Mouse (Mus musculus) hematopoietic stem cell, adult 5-6 weeks (primary cell): Measurements from ENCODE around the gene Lenep. TPM values are rescaled to one million over a fixed set of nuclear protein-coding genes. Genes with fewer than 3 reads are reported as not detected.

Source experiments
- ATAC-seq, 2 experiments: fragments of 125-278 bp in 1 of 2; replicated peaks in 1 of 2; 2 replicates each; pipeline ENCODE4 v1.8.0; 2016 to 2017; ENCODE audit warnings: inconsistent platforms in 2 of 2, mild to moderate bottlenecking in 2 of 2, moderate number of reproducible peaks in 2 of 2, low read depth in 1 of 2, moderate TSS enrichment in 1 of 2; ENCODE audit not compliant: low FRiP score in 2 of 2, poor library complexity in 2 of 2, severe bottlenecking in 2 of 2, insufficient read depth in 1 of 2, low TSS enrichment in 1 of 2
- total RNA-seq: library from RNA; stranded (forward); fragments of 172-1452, 232-1000 nt; gene quantifications from 2 replicates; pipeline ENCODE4 v1.2.3, GENCODE M21; 2017

Lenep gene
- total RNA-seq, 1 experiment from 2014 or later: 0.15 TPM

GRCm38 (mm10) chr3:89384331-89385076, 18.1 kb downstream of the Lenep start:
- no peak for ATAC-seq

DNA sequence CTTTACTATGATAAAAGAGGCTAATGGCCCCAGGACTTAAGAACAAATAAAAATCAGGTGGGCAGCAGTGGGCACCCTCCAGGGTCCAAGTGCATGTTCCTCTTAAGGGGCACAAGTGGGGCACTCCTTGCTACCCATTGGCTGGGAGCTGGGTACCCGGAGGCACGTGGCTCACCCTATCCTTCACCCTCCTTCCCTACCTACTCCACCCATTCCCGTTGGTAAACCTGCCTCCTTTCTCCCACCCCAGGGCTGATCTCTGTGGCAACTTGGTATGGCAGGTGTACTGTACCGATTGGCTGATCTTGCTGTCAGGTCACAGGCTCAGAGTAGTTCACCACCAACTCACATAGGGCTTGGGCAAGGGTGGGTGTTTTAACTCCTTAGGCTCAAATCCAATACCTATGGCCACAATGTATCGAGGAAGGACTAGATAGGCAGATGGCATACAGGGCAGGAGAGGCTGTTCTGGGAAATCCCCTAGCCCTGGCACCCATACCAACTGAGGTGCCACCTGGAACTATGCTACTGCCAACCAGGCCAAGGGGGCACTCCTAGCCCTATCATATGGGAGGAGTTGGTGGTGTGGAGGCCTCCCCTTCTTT, 18.8 kb downstream of the Lenep start:
- no peak for ATAC-seq

DNA sequence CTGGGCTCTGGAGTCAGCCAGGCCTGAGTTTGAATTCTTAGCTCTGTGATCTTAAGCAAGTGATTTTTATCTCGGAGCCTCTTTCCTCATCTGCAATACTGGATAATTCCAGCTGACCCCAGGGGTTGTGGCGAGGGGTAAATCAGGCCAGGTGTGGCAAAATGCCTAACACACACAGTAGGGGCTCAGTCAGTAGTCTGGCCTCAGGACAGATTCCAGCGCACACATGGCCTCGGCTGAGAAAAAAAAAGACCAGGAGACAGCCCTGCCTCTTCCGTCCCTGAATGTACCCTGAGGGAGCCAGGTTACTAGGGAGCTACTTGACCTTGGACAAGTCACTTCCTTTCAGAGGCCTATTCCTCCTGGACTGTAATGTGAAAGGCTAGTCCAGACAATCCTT, 19.6 kb downstream of the Lenep start:
- no peak for ATAC-seq

DNA sequence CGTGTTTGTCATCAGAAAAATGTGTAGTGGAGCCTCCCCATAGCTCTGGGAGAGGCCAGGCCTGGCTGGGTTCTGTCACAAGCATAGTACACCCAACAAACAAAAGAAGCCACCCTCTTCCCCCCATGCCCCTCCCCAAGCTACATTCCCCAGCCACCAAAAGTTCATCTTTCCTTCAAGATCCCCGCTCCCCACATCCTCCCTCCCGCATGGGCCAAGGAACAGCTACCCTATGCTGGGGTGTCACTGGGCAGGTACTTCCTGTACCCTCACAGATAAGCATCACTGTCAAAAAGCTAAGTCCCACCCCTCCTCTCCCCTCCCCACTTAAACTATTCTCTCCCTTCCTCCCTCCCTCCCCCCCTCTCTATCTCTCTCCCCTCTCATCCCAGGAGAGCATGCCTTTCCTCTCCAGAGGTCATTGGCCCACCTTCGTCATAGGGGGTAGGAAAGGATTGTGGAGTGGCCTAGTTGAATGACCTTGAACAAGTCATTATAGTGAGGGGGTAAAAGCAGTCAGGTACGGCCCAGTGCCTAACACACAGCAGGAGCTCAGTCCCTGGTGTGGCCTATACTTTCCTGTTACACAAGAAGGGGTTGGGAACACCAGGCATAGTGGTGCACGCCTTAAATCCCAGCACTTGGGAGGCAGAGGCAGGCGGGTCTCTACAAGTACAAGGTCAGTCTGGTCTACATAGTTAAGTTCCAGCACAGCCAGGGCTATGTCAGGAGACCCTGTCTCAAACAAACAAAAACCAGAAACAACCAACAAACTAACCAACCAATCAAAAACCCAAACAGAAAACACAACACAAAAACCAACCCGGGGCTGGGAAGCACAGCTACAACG, 20.3 kb downstream of the Lenep start:
- ATAC-seq: no peak

- no peak for ATAC-seq
Observed at GRCm38 (mm10) chr3:89381233-89381632, 21.4 kb downstream of the Lenep start.

GRCm38 (mm10) chr3:89380711-89381110, 21.9 kb downstream of the Lenep start:
- no peak for ATAC-seq

- ATAC-seq: no peak
Observed at GRCm38 (mm10) chr3:89380291-89380690, 22.3 kb downstream of the Lenep start.

- ATAC-seq: no peak
Observed at GRCm38 (mm10) chr3:89379388-89380131, 23.0 kb downstream of the Lenep start.

- ATAC-seq: peak; percentile 72 to 78
Observed at GRCm38 (mm10) chr3:89378394-89379067, 24.1 kb downstream of the Lenep start.

GRCm38 (mm10) chr3:89377831-89378230, 24.8 kb downstream of the Lenep start:
- ATAC-seq: no peak

- no peak for ATAC-seq
Observed at GRCm38 (mm10) chr3:89373581-89374231, 28.9 kb downstream of the Lenep start.

DNA sequence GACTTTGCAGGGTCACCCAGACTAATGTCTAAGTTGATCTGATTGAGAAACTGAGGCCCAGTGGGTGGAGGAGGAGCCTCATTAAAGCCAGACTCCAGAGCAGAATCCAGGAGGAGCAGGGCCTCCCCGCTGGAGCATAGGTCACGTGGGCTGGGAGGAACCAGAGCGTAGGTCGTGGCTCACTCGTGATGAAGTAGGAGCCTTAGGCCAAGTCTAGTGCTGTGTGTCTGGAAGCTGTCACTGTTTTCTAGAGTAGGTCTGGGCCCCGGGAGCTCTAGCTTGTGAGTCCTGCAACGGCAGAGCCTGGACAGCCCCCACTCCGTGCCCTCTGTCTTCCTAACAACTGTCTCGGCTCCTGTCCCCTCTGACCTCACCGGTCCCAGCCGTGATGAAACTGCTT, 35.3 kb downstream of the Lenep start:
- ATAC-seq: no peak

DNA sequence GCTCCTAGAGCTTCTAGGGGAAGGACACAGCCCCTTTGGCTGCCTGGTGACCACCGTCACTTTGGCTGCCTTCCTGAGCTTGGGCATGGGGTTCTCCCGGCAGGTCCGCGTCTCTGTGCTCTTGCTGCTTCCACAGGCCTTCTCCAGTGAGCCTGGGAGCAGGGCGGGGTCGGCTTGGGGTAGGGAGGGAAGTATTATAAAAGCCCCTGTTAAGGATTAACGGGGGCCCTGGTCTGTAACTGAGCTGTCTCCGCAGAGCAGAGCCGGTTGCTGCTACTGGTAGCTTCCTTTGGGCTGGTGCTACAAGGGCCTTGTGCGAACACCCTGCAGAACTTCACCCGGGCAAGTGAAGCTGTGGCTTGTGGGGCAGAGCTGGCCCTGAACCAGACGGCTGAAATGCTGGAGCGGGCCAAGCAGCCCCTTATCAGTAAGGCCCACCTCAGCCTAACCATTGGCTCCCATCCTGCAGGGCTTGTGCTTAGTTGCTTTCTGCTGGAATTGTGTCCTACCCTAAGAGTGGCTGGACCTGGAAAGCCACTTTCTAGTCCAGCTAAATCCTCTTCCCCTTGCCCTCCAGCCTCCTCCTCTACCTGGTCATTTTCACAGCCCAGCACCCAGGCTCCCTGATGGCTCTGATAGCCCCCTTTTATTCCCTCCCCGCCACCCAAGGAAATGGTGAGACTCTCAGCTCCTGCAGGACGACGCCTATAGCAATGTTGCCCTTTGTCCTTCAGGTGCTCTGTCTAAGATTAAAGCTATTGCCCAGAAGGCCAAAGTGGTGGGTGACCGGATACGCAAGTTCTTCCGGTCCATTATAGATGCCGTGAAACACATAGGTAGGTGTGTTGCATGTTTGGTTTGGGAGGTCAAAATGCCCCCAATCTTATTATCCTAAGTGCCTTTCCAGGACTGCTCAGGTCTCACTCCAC, 36.8 kb downstream of the Lenep start:
- no peak for ATAC-seq

DNA sequence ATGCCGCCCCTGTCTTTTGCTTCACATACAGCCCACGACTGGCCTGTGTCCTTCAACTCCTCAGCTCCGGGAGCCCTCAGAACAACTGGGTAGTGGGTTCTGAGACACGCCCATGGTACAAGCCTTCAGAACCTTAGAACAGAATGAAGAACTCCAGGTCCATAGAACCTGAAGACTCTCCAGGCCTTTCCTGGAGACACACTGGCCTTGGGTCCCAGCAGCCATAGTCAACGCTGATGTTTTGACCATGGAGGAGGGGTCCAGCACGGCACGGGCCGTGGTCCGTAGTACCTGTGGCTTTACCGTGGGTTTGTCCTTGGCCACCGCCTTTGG, 37.5 kb downstream of the Lenep start, which contains the start of gene Dcst1:
TSS of gene Dcst1 (minus strand) at position 101 of the 333 bp plus-strand sequence.
- ATAC-seq: no peak

DNA sequence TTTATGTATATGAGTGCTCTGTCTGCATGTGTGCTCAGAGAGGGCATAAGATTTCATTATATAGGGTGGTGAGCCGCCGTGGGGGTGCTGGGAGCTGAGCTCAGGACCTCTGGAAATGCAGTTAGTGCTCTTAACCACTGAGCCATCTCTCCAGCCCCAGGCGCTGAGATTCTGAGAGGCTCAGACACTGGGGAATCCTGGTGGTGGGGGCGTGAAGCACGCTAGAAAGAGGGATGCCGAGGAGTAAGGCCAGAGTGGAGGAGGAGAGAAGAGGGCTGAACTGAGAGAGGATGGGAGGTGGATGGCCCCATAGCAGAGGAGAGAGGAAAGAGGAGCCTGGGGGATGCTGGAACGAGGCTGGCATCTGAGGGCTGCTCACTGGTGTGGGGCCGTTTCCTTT, 38.0 kb downstream of the Lenep start:
- ATAC-seq: no peak

- no peak for ATAC-seq
Observed at GRCm38 (mm10) chr3:89361675-89362074, 40.9 kb downstream of the Lenep start, which contains the start of gene Dcst2. TSS of gene Dcst2 (plus strand) at chr3:89361975.
